Mouse (Mus musculus) right cerebral cortex, adult 18-20 months (tissue): ENCODE measurements around the gene Kcne2.

Experiments
- DNase-seq: peaks from one replicate; pipeline ENCODE4 v3.0.0; 2022; ENCODE audit warnings: mixed read lengths

The Kcne2 gene

DNA sequence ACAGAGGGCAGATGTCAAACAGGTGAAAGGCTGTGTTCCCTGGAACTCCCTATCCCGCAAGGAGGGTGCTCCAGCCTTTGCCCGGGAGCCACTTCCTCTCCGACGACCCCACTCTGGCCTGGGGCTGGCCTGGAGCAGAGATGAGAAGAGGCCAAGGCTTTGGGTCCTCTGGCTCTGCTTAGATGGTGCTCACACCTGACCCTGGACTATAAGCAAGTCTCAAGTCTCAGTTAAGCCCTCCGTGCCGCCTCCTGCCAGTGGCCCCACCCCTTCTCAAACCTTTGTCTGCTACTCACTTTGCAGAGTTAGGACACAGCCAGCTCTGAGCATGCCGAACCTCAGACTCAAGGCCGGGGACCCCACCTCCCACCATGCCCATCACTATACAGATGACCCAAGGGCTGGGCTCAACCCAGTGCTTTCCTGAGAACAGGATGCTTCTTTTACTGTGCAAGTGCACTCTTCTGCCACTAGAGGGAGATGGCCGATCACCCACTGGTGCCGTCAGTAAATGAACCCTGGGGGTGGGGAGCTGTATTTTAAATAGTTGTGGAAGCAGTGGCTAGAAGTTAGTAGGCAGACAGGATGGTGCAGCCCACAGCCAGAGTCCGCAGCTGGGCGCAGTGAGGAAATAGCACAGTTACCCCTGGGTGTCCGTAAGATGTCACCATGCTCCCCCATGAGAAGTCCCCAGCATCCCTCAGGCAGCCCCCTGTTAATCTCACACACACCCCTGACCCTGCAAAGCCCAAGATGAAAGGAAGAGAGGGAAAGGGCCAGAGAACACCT, 22.0 kb downstream of the Kcne2 start:
- peak; percentile 41 for DNase-seq

DNA sequence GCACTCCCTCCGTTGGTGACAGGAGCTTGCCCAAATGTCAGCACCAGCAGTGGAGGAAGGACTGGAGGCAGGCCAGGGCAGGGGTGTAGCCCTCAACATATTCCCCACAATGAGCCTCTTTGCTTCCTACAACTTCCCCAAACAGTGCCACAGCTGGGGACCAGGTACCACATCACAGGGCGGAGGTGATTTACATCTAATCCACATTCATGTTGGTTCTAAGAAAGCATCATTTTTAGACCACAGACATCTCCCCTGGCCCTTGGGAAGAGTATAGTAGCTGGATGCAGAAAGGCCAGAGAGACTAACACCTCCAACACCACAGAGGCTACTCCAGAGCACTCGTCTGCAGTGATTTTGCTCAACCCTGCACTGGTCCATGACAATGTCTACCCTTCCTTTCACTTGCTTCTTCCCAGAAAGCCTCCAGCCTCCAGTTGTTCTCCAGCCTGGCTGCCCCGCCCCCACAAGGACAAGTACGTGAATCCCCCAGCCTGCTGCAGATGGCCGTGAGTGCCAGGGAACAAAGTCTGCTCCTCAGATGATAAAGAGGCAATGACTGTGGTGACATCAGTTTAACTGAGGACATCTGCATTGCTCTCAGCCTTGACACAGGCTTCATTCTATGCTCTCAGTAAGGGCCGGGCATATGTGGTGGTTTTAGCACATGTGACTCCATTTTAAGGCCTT, 24.0 kb downstream of the Kcne2 start:
- no peak for DNase-seq

DNA sequence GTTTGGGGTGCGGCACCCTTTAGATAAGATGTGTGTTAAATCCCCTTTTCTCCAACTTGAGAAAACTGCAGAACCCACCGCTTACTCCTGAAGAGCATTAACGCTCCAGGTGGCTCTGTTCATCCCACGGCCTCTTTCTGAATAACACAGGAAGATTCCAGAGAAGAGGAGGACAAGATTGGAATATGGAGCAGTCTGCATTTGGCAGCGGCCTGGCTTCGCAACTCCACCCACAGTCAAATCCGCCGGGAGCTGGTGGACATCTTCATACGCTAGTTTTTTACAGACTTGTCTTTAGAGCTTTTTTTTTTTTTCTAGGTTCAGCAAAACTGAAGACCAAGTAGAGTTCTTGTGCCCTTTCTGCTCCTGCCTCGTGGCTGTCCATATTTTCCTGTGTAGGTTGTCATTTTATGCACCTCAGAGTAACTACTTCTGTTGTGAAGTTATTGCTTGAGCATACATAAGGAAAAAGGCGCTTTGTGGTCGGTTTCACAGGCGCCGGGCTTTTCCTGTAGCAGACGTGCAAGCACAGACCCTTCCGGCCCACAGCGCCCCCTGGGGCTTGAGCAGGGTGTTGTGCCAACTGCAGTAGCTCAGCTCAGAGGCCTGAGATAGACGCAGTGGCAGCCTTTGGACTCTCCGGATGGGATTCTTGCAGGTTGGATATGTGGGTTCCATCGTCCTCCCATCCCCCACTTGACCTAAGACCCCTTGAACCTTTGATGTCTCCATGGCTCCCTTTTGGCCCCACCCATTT, 27.3 kb downstream of the Kcne2 start:
- peak; percentile 78 for DNase-seq

DNA sequence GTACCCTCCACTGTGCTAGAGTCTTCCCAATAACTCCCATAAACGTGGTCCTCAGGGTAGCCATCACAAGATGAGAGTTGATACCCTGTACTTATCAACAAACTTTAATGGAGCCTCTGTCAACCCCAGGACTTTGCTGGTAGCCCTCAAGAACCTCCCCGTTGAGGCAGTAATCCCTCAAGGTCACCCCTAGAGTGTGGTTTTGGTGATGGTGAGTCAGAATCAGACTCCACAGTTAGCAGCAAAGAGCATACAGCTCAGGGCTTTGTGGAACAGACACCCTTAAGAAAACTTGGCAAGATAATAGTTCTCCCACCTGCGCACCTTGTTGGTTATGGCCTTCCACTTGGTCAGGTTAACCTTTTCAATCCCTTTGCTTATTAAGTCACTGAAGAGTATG, 28.2 kb downstream of the Kcne2 start:
- DNase-seq: no peak

DNA sequence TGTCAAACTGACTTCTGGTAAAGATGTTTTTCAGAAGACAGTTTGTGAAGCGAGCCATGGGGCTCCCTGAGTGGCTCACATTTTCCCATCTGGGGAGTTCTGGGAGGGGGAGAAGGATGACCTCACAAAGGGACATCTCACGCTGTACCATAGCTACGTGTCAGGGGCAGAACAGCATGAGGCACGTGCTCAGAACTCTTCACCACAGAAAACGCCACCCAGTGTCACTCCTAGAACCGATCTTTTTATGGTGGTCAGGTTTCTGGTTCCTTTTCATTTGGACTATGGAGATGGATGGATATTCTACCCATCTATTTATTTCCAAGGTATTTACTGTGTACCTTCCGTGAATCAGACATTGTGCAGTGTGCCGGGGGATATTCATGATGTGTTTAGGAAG, 29.2 kb downstream of the Kcne2 start, which contains the start of gene Fam243:
Gene Fam243 (minus strand): TSS at position 101 of the 400 bp plus-strand sequence.
- DNase-seq: no peak

DNA sequence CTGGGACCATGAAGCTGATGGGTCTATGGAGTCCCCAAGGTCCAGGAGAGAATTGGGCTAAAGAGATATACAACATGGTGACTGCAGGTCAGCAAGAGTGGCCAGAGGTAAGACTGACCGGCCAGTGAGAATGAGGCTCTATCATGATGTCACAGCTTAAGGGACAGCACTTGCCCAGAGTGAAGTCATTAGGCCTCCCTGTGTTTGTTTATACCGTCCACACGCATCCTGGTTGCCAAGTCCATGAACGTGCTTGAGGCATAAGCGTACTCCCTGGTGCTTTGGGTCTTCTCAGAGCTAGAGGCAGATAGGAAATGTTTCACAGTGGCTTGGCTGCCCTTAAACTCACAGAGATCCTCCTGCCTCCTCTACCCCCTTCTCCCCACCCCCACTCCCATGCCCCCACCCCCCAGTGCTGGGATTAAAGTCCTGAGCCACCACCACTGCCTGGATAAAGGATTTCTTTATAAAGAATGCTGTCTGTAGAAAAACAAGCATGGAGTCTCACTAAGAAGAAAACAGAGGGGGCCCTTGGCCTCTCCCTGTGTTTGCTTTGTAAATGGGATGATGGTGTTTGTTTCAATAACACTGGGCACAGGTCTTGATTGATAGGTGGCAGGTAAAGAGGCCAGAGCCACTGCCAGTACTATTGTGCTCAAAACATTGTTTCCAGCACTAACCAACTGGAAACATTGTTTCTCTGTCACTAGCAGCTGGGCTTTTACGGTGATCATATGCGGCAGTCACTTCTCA, 32.3 kb downstream of the Kcne2 start:
- DNase-seq: no peak

DNA sequence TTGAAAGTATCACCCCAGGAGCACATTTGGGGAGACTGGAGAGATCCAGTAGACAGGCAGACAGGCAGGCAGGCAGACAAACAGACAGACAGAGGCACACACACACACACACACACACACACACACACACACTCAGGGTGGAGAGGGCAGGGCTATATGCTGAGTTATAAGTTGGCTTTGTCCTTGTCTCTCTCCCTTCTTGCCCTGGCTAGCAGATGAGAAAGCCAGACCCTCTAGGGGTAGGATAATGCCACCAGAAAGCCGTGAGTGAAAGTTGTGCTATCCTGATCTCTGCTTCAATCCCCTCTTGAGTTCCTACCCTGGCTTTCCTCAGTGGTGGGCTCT, 32.8 kb downstream of the Kcne2 start:
- DNase-seq: no peak

DNA sequence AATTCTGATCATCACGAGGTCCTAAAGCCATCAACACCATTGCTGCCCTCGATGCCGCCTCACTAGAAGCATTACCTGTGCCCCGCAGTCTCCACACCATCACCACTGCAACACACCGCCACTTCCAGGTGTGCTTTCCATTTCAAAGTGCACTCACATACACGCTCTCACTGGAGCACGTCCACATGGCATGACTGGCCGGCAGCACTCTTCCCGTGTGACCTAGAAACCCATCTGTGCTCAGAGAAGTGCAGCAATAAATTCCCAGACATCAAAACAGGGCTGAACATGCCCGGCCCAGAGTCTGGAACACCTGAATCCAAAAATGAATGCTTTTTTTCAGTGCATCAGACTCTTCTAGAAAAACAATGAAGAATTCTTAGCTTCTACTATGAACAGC, 35.7 kb downstream of the Kcne2 start:
- no peak for DNase-seq

DNA sequence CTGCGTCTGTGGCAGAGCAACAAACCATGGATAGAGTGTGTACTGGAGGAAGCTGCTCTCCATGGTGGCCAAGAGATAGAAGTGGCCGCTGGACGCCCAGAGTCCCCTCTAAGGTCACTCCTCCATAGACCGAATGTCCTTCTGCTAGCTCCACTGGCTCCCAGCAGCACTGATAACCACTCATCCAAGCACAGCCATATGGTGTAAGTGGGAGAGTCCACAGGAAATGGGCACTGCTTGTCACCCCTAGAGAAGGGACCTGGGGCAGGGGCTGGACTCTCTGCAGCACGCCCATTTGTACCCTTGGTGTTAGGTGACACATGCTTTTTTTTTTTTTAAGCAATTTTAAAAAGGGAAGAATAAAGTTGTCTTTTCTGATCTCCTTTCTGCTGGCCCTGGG, 38.8 kb downstream of the Kcne2 start:
- DNase-seq: no peak

DNA sequence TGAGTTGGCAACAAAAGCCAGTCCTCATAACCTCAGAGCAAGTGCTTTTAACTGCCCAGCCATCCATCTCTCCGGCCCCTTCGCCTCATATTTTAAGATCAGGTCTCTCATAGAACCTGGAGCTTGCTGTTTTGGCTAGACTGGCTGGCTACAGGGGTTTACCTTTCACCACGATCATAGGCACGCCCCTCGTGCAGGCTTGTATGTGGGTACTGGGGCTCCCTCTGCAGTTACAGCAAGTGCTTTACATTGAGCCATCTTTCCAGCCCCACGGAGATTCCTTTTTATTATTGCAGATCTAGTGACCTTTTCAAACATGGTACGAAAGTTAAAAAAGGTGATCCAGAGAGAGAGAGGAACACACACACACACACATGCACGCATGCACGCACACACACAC, 42.4 kb downstream of the Kcne2 start:
- DNase-seq: no peak

DNA sequence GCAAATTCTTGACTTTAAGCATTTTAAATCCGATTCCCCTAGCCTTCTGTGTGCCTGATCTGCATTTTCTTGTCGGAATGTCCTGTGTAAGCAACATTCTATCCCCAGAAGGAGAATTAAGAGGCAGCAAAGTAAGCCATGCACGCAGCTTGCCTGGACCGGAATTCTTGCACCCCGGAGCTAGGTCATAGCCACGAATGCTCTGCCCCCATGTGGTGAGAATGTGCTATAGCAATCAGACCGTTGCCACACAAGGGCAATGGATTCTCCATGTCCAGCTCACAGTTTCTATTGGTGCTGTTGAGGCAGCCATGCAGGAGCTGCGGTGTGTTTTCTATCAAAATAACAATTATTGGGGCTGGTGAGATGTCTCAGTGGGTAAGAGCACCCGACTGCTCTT, 44.1 kb downstream of the Kcne2 start:
- DNase-seq: peak; percentile 67

DNA sequence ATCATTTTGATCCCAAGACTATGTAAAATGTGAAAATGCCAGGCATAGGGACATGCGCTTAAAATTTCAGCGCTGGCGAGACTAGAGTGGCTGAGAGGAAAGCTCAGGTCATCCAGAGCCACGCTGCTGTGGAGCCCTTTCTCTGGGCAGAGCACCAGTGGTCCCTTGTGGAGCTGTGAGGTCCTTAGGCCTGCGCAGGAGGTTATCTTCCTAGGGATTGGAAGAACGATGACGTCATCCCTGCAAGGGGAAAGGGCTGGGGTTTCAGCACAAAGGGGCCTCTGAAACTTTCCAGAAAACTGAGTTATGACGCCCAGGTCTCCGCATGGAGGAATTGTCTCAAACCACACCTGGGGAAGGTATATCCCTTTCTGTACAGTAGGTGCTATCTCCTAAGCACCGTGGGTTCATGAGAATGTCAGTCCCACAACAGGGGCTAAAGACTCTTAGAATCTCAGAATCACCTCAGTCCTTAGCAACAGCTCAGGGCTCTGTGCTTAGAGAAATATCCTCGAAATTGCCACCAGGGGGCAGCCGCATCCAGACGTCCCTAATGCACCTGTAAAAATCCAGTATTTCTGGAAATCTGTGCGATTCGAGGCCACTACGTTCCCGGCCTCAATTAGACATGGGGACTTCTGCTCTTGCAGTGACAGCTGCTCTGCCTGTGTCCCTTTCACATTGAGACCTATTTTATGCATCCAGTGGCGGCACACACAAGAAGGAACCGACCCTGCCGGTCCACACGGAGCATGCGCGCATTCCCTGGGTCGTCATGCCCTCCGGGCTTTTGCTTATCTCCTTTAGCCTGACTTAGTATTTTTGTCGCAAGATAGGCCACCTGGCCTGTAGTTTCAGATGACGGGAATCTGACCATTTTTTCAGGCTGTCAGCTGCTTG, 48.7 kb downstream of the Kcne2 start:
- DNase-seq: peak; percentile 74

DNA sequence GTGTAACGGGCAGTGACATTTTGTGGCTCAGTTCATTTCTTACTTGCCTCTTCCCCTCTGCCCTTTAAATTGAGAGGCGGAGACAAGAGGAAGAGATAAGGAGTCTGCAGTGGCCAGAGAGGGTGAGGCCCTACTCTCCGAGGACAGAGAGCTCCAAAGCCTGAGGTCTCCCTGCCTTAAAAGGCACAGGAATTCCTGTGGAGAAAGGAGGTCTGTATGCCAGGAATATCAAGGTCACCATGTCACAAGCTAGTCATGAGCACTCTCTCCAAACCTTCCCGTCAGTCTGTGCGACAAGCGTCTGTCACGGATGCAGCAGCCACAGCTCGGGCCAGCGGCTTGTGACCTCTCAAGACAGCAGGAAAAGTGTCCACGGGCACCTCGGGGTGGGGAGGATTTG, 53.0 kb downstream of the Kcne2 start:
- no peak for DNase-seq

DNA sequence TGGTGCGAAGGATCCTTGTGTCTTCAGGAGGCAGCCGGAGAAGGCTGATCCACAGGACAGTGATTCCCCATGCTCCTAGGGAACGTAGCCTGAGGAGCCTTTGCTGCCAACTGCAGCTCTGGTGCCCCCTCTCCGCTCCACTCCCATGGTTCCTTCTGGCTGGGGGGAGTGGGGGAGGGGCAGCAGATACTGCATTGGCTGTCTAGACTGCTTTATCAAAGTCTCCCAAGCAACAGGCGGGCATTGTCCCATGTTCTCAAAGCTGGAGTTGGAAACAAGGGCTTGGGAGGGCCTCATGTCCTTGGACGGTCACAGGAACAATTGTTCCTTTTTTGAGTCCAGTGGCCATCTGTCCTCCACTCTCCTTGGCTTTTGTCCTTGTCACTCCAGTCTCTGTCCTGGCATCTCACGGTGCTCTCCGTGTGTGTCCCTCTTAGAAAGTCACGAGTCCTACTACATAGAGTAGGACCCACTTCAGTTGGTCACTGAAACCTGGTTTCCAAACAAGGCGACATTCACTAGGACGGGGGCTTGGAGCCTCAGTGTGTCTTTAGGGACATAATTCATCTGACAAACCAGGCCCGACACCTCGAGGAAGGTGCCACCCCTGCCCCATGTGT, 54.2 kb downstream of the Kcne2 start:
- DNase-seq: no peak
